Mouse (Mus musculus) lung, adult 2 months (tissue): ENCODE data around the gene Myh11.

Source experiments
- CTCF ChIP-seq: fragments of 200-500 bp; IDR thresholded peaks from 2 replicates; pipeline ENCODE4 v1.5.1; 2011; ENCODE audit warnings: mild to moderate bottlenecking, low read length, control low read depth; ENCODE audit not compliant: insufficient read depth
- POLR2A ChIP-seq: fragments of 200-500 bp; IDR thresholded peaks from 2 replicates; pipeline ENCODE4 v1.6.1; 2011; ENCODE audit warnings: low read depth, mild to moderate bottlenecking, control low read depth, low read length, borderline replicate concordance; ENCODE audit errors: extremely low read depth

GRCm38 (mm10) chr16:14194164-14194950 lies 96.8 kb downstream of the Myh11 start:
- no peak for TF ChIP-seq CTCF
- no peak for TF ChIP-seq POLR2A
